35 mouse cellular contexts compared by ENCODE assay signal in genomic region chr14:122574064-122574751, GRCm38 (mm10). TPM values are rescaled to one million over a fixed set of nuclear protein-coding genes. Genes with fewer than 3 reads are reported as not detected.
DNase-seq lines count a peak whose midpoint lies in the region; ATAC-seq and TF ChIP-seq lines count a peak whose summit lies in the region.
"Had no signal": no experiment of that assay in that cellular context is flagged by ENCODE, and none has a peak within 500 bp of the region (broad histone marks: within the 10 kb centered on the region; RNA-seq: fewer than 3 reads in every experiment).

No protein-coding gene starts in this region.

- no peaks in the 10 kb centered on the region for H3K27me3 ChIP-seq in limb, embryonic 11.5 days (ENCODE audit: control insufficient read depth, insufficient read depth, low read length)
- no peaks in the 10 kb centered on the region for H3K27me3 ChIP-seq in limb, embryonic 10.5 days (ENCODE audit: low read depth, poor library complexity, severe bottlenecking)
- H3K27me3 ChIP-seq in CH12.LX (replicated peaks) = no peaks in the 10 kb centered on the region
- no peaks in the 10 kb centered on the region for H3K27me3 ChIP-seq in splenic B cell, adult 2 months (ENCODE audit: control insufficient read depth, insufficient read depth, low read length, poor library complexity, severe bottlenecking)
- H3K27me3 ChIP-seq: embryonic facial prominence, embryonic 15.5 days; forebrain, embryonic 12.5 days; heart, embryonic 15.5 days; hindbrain, embryonic 12.5 days; lung, embryonic 15.5 days; midbrain, embryonic 15.5 days; neural tube, embryonic 12.5 days had no signal

- WGBS in limb, embryonic 11.5 days = 84% methylated on average over 7 of the region's 7 CpGs
- WGBS in limb, embryonic 10.5 days = 89% methylated on average over 7 of the region's 7 CpGs

- H3K36me3 ChIP-seq in limb, embryonic 11.5 days (ENCODE audit: control insufficient read depth, insufficient read depth, low read length) = no peaks in the 10 kb centered on the region
- H3K36me3 ChIP-seq in limb, embryonic 10.5 days = peaks cover 10% of the 10 kb centered on the region
- H3K36me3 ChIP-seq in CH12.LX (replicated peaks in 1 of 2; ENCODE audit: control insufficient read depth in 1 of 2, insufficient read depth in 1 of 2, low read length in 1 of 2) = peaks cover 3 to 19% of the 10 kb centered on the region in 2 experiments
- peaks cover 2% of the 10 kb centered on the region; the same call in 1 of the 2 replicates for H3K36me3 ChIP-seq in splenic B cell, adult 2 months (ENCODE audit: control insufficient read depth, insufficient read depth, low read length, poor library complexity, severe bottlenecking)
- H3K36me3 ChIP-seq: embryonic facial prominence, embryonic 15.5 days; heart, embryonic 10.5 days; heart, embryonic 15.5 days; lung, embryonic 15.5 days; midbrain, embryonic 15.5 days; neural tube, embryonic 12.5 days had no signal

- H3K4me2 ChIP-seq in limb, embryonic 11.5 days (ENCODE audit: low read depth, severe bottlenecking) = no peak overlapping the region
- H3K4me2 ChIP-seq in CH12.LX (ENCODE audit: insufficient read depth, low read depth, poor library complexity, severe bottlenecking) = no peak overlapping the region
- H3K4me2 ChIP-seq: embryonic facial prominence, embryonic 15.5 days; forebrain, embryonic 12.5 days; heart, embryonic 15.5 days; hindbrain, embryonic 12.5 days; liver, embryonic 11.5 days; lung, embryonic 15.5 days; midbrain, embryonic 15.5 days; neural tube, embryonic 12.5 days had no signal

- in situ Hi-C loops in CH12.LX (cut with MboI; ENCODE audit: low pct_ligation_motif_present, low pct_unique_long_range_greater_than_20kb, low sequenced_read_pairs) = no loop called here

- no peak for TF ChIP-seq POLR2A in CH12.LX (IDR thresholded peaks at IDR 0.05; ENCODE audit: low read depth, low read length)

- no peak for TF ChIP-seq EP300 in CH12.LX (IDR thresholded peaks at IDR 0.05; ENCODE audit: low read length)

- intact Hi-C loops in heart, postnatal 14 days (cut with DNase I) = no loop called here

- no peak overlapping the region for H3K4me3 ChIP-seq in limb, embryonic 11.5 days (ENCODE audit: low read depth, low read length)
- H3K4me3 ChIP-seq in limb, embryonic 10.5 days = no peak overlapping the region
- no peak overlapping the region for H3K4me3 ChIP-seq in CH12.LX (replicated peaks in 1 of 3; ENCODE audit: low read depth in 2 of 3, low read length in 2 of 3, poor library complexity in 1 of 3)
- H3K4me3 ChIP-seq: embryonic facial prominence, embryonic 10.5 days; embryonic facial prominence, embryonic 15.5 days; forebrain, embryonic 12.5 days; heart, embryonic 10.5 days; heart, embryonic 15.5 days; hindbrain, embryonic 12.5 days; lung, embryonic 15.5 days; midbrain, embryonic 10.5 days; midbrain, embryonic 15.5 days; neural tube, embryonic 12.5 days had no signal

- 0 out of 2 replicates have a peak, but pooled peaks cover 3% of the 10 kb centered on the region for H3K4me1 ChIP-seq in limb, embryonic 11.5 days (ENCODE audit: control insufficient read depth, insufficient read depth, low read length)
- H3K4me1 ChIP-seq in limb, embryonic 10.5 days = peaks cover 7% of the 10 kb centered on the region; the same call in 1 of the 2 replicates
- H3K4me1 ChIP-seq in CH12.LX (ENCODE audit: control insufficient read depth in 1 of 2, insufficient read depth in 2 of 2) = peaks cover 0 to 16% of the 10 kb centered on the region in 2 experiments; a peak in 2 of 4 replicates
- H3K4me1 ChIP-seq: embryonic facial prominence, embryonic 10.5 days; forebrain, embryonic 12.5 days; heart, embryonic 10.5 days; heart, embryonic 15.5 days; hindbrain, embryonic 12.5 days; lung, embryonic 15.5 days; midbrain, embryonic 15.5 days; neural tube, embryonic 12.5 days had no signal

- TF ChIP-seq CTCF in CH12.LX (conservative IDR thresholded peaks at IDR 0.05 in 1 of 2, IDR thresholded peaks at IDR 0.05 in 1 of 2; ENCODE audit: low read depth in 2 of 2, low read length in 2 of 2) = no peak

- dilution Hi-C loops in CH12.LX (cut with MboI; ENCODE audit: extremely low pct_ligation_motif_present, extremely low pct_unique_long_range_greater_than_20kb, low sequenced_read_pairs) = no loop called here

- no peak overlapping the region for H3K9ac ChIP-seq in limb, embryonic 11.5 days (ENCODE audit: low read length)
- no peak overlapping the region for H3K9ac ChIP-seq in CH12.LX (ENCODE audit: insufficient read depth, low read depth)
- H3K9ac ChIP-seq: embryonic facial prominence, embryonic 15.5 days; forebrain, embryonic 12.5 days; forebrain, postnatal 0 days; heart, embryonic 15.5 days; hindbrain, embryonic 12.5 days; lung, embryonic 15.5 days; midbrain, embryonic 15.5 days; neural tube, embryonic 12.5 days had no signal

- no peaks in the 10 kb centered on the region; the same call in 1 of the 2 replicates for H3K9me3 ChIP-seq in limb, embryonic 11.5 days (ENCODE audit: control insufficient read depth, low read length)
- H3K9me3 ChIP-seq in limb, embryonic 10.5 days (replicated peaks) = no peaks in the 10 kb centered on the region
- peaks cover 3% of the 10 kb centered on the region for H3K9me3 ChIP-seq in CH12.LX (replicated peaks; ENCODE audit: low read length)
- H3K9me3 ChIP-seq: embryonic facial prominence, embryonic 15.5 days; heart, embryonic 15.5 days; lung, embryonic 15.5 days; midbrain, embryonic 15.5 days; neural tube, embryonic 12.5 days had no signal

- DNase-seq in heart, adult 11 months = peak; percentile 82
- DNase-seq in heart, postnatal 14 days = no peak
- DNase-seq in limb, embryonic 11.5 days (ENCODE audit: low spot score) = peak; percentile 20
- DNase-seq in limb, embryonic 10.5 days (ENCODE audit: low spot score) = no peak
- DNase-seq in CH12.LX (ENCODE audit: extremely low read depth) = peak; percentile 32
- DNase-seq in splenic B cell, adult 2 months (ENCODE audit: low read depth, low spot score) = peak; percentile 49
- no peak for DNase-seq in left cerebral cortex, adult 9 months (ENCODE audit: low spot score in 2 of 2)
- DNase-seq: adrenal gland, adult 2 months; cerebellum, adult 18-20 months; cerebellum, postnatal 10 days; forebrain, postnatal 0 days; gastrocnemius, postnatal 10 days; heart, postnatal 36 days; kidney, postnatal 25 days; left cerebral cortex, postnatal 4 days; retina, postnatal 1 day; right cerebral cortex, postnatal 14 days; spleen, adult 18-20 months; thymus, adult 2 months; thymus, postnatal 36 days had no signal

- TF ChIP-seq RAD21 in CH12.LX (IDR thresholded peaks at IDR 0.05; ENCODE audit: low read depth, low read length) = no peak

- no peak overlapping the region for H3K27ac ChIP-seq in limb, embryonic 11.5 days (replicated peaks; ENCODE audit: low read depth, low read length)
- H3K27ac ChIP-seq in limb, embryonic 10.5 days = no peak overlapping the region
- no peak overlapping the region for H3K27ac ChIP-seq in CH12.LX (ENCODE audit: insufficient read depth, low read depth)
- H3K27ac ChIP-seq: embryonic facial prominence, embryonic 10.5 days; embryonic facial prominence, embryonic 15.5 days; forebrain, embryonic 12.5 days; heart, embryonic 10.5 days; heart, embryonic 15.5 days; hindbrain, embryonic 12.5 days; hindbrain, postnatal 0 days; lung, embryonic 15.5 days; midbrain, embryonic 10.5 days; midbrain, embryonic 15.5 days; neural tube, embryonic 12.5 days had no signal

- no peak for ATAC-seq in limb, embryonic 11.5 days (ENCODE audit: insufficient number of reproducible peaks, low FRiP score, low TSS enrichment, low read depth)
- ATAC-seq: activated CD4-positive, CD25-positive, alpha-beta regulatory T cell, adult 4 months; CD4-positive, CD25-positive, alpha-beta regulatory T cell, adult 4 months; forebrain, postnatal 0 days; hindbrain, postnatal 0 days; intestine, embryonic 16.5 days; midbrain, embryonic 15.5 days had no signal

- H3K79me2 ChIP-seq in CH12.LX (replicated peaks; ENCODE audit: control insufficient read depth, extremely low read depth, insufficient read depth, poor library complexity, severe bottlenecking) = no peaks in the 10 kb centered on the region

TF ChIP-seq in CH12.LX, 34 proteins besides CTCF, POLR2A, EP300 and RAD21:
- TF ChIP-seq HCFC1 (IDR thresholded peaks at IDR 0.05; ENCODE audit: low read depth, low read length) (no peak), USF2 (conservative IDR thresholded peaks at IDR 0.05; ENCODE audit: low read depth, low read length) (no peak), CHD2 (IDR thresholded peaks at IDR 0.05; ENCODE audit: low read length) (no peak), JUN (IDR thresholded peaks at IDR 0.05; ENCODE audit: insufficient read depth, low read depth, low read length) (no peak), SMC3 (IDR thresholded peaks at IDR 0.05; ENCODE audit: low read depth, low read length) (no peak), SIN3A (IDR thresholded peaks at IDR 0.05; ENCODE audit: low read length) (no peak), RCOR1 (conservative IDR thresholded peaks at IDR 0.05; ENCODE audit: low read depth, low read length) (no peak), ZNF384 (IDR thresholded peaks at IDR 0.05; ENCODE audit: low read depth, low read length) (no peak), ZC3H11A (IDR thresholded peaks at IDR 0.05; ENCODE audit: low read depth, low read length) (no peak), ZKSCAN1 (IDR thresholded peaks at IDR 0.05; ENCODE audit: borderline replicate concordance, low read depth, low read length) (no peak), MYC (IDR thresholded peaks at IDR 0.05; ENCODE audit: low read depth, low read length) (no peak), NELFE (IDR thresholded peaks at IDR 0.05; ENCODE audit: low read depth, low read length) (no peak), KAT2A (IDR thresholded peaks at IDR 0.05; ENCODE audit: insufficient replicate concordance, low read length) (no peak), IRF4 (IDR thresholded peaks at IDR 0.05; ENCODE audit: low read depth, low read length) (no peak), USF1 (IDR thresholded peaks at IDR 0.05; ENCODE audit: low read depth, low read length) (no peak), ETS1 (conservative IDR thresholded peaks at IDR 0.05; ENCODE audit: low read depth, low read length) (no peak), POLR2AphosphoS2 (IDR thresholded peaks at IDR 0.05; ENCODE audit: low read depth, low read length) (no peak)

RNA-seq across cellular contexts. Expression of gene Pcca, which starts 40.1 kb away (rescaled TPM):
- total RNA-seq in heart, postnatal 14 days (2021) = 10 to 100 TPM; 58.6 to 63.4 TPM
- polyA plus RNA-seq in limb, embryonic 11.5 days (2014; fragmentation: Nextera tagmentation; extraction: Ambion mirVana) = 36.4 and 38.8 TPM in 2 replicates
- 32.4 and 35.8 TPM in 2 replicates for polyA plus RNA-seq in limb, embryonic 10.5 days (2016; fragmentation: Nextera tagmentation; extraction: Ambion mirVana)
- total RNA-seq in CH12.LX (2012; rRNA removed) (25.8 and 39.0 TPM in 2 replicates), CH12.LX (2014; rRNA removed) (10.3 and 11.2 TPM in 2 replicates)
- 23.8 and 28.4 TPM in 2 replicates for polyA plus RNA-seq in CH12.LX (2012; ENCODE audit: insufficient read length, low read depth)

Comparison
In these comparisons a context has a peak if more than half of its experiments do, and no peak if none do; other contexts are left out.
1. DNase-seq: peak in heart, adult 11 months (single experiment), limb, embryonic 11.5 days (single experiment), CH12.LX (single experiment) and splenic B cell, adult 2 months (single experiment); none in heart, postnatal 14 days (0 of 2), limb, embryonic 10.5 days (single experiment) and left cerebral cortex, adult 9 months (0 of 2).